Mouse (Mus musculus) lung, postnatal 0 days (tissue): ENCODE data around the gene St6galnac4. TPM values are rescaled to one million over a fixed set of nuclear protein-coding genes. Genes with fewer than 3 reads are reported as not detected.
A peak's percentile ranks its signal among the peaks of the same experiment; 100 is the strongest.

Source experiments
- ATAC-seq: fragments of 200-750 bp; cut with Nextera tagmentation; 2 replicates; pipeline ENCODE4 v1.8.0; 2017; ENCODE audit warnings: moderate library complexity
- DNase-seq: peaks from one replicate; pipeline ENCODE4 v3.0.0-alpha.2; 2016; ENCODE audit warnings: low spot score
- H3K27ac ChIP-seq: fragments of 300-500 bp; sonication (generic); 2 replicates; pipeline ENCODE4 v1.5.1; 2014; ENCODE audit warnings: antibody characterized with exemption, mild to moderate bottlenecking, low read length, mixed read lengths
- H3K27me3 ChIP-seq: fragments of 300-500 bp; sonication (generic); replicated peaks from 2 replicates; pipeline ENCODE4 v1.6.1; 2014; ENCODE audit warnings: low read length, mixed read lengths; ENCODE audit not compliant: insufficient read depth
- H3K36me3 ChIP-seq: fragments of 300-500 bp; sonication (generic); 2 replicates; pipeline ENCODE4 v1.6.1; 2014; ENCODE audit warnings: low read length, mixed read lengths; ENCODE audit not compliant: insufficient read depth
- H3K4me1 ChIP-seq: fragments of 300-500 bp; sonication (generic); 2 replicates; pipeline ENCODE4 v1.6.1; 2014; ENCODE audit warnings: antibody characterized with exemption, low read depth, low read length, mixed read lengths; ENCODE audit not compliant: insufficient read depth
- H3K4me2 ChIP-seq: fragments of 300-500 bp; sonication (generic); replicated peaks from 2 replicates; pipeline ENCODE4 v1.6.1; 2014; ENCODE audit warnings: low read depth, mild to moderate bottlenecking, low read length, moderate library complexity, mixed read lengths
- H3K4me3 ChIP-seq: fragments of 300-500 bp; sonication (generic); 2 replicates; pipeline ENCODE4 v1.5.1; 2014; ENCODE audit warnings: low read depth, low read length
- H3K9ac ChIP-seq: fragments of 300-500 bp; sonication (generic); replicated peaks from 2 replicates; pipeline ENCODE4 v1.6.1; 2014; ENCODE audit warnings: low read depth, mild to moderate bottlenecking
- H3K9me3 ChIP-seq: fragments of 300-500 bp; sonication (generic); 2 replicates; pipeline ENCODE4 v1.6.1; 2016; ENCODE audit warnings: low read length, mixed read lengths
- CTCF ChIP-seq: IDR thresholded peaks from 2 replicates; pipeline ENCODE4 v1.5.1; 2016; ENCODE audit warnings: antibody characterized with exemption, mild to moderate bottlenecking
- EP300 ChIP-seq: IDR thresholded peaks from 2 replicates; pipeline ENCODE4 v1.6.1; 2016; ENCODE audit warnings: antibody characterized with exemption, mild to moderate bottlenecking, control low read depth
- WGBS: fragments of 180-500 bp; shearing (Covaris S2); extraction: QIAGEN DNeasy Blood & Tissue Kit; methylation state at CpG from one replicate; pipeline ENCODE4 v1.1.7; 2014; 5-methylcytosine and 5-hydroxymethylcytosine counted together
- polyA plus RNA-seq: library from polyadenylated mRNA; unstranded; fragments of >200 nt; fragmentation: Nextera tagmentation; extraction: Ambion mirVana; gene quantifications from 2 replicates; pipeline ENCODE4 v1.2.1, GENCODE M21; 2015

The St6galnac4 gene
- polyA plus RNA-seq, 1 experiment from 2014 or later = 38.9 TPM

DNA sequence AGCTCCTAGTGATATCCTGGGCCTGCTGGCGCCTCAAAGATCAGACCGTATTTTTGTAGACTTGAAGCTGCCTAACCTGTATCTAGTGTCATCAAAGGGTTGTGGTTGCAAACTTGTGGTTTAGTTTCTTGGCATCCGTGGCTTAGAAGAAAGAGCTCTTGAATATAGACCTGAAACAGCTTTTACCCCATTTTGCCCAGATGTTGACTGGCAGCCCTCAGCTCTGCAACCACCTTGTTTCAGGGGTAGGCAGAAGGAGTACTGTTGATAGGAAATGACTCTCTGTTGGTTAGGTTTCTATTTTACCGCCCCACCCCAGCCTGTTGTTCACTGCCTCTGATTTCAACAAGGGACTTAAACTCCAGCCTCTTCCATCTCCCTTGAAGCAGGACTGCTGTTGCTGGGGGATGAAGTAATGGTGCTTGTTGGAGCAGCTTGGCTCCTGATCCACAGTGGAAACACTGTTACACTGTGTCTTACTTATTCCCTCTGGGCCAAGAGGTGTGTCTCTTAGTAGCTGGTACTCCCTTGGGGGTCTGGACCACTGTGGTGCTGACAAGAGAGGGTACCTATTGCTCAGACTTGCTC, 44.8 kb upstream of the St6galnac4 start:
- H3K9me3 ChIP-seq = no peaks in the 10 kb centered on the region
- no peak overlapping the region for H3K27ac ChIP-seq
- no peak for DNase-seq
- peaks cover 28% of the 10 kb centered on the region for H3K4me1 ChIP-seq
- WGBS = 63% methylated on average over 4 of the region's 4 CpGs
- no peak for ATAC-seq
- no peak overlapping the region for H3K4me3 ChIP-seq
- no peak overlapping the region for H3K4me2 ChIP-seq
- H3K9ac ChIP-seq = no peak overlapping the region
- no peak for TF ChIP-seq CTCF
- no peak for TF ChIP-seq EP300
- no peaks in the 10 kb centered on the region for H3K27me3 ChIP-seq
- no peaks in the 10 kb centered on the region for H3K36me3 ChIP-seq

DNA sequence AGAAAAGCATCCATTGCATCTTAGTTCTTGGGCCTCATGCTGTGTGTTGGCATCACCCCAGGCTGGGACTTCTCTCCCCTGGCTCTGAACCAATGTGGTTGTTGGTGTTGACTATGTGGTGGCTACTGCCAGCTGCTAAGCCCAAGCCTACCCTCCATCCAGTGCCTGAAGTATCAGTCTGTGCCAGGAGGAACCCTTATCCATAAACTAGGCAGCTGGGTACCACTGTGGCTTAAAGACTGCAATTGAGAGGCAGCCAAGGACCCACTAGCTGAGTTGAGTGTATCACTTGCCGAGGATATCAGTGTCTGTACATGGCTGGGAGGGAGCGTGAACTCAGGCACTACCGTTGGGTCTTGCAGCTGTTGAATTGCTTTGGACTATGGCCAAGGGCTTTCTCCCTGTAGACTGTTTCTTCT, 43.9 kb upstream of the St6galnac4 start:
- H3K4me1 ChIP-seq = peaks cover 24% of the 10 kb centered on the region
- no peaks in the 10 kb centered on the region for H3K27me3 ChIP-seq
- H3K36me3 ChIP-seq = no peaks in the 10 kb centered on the region
- no peak for TF ChIP-seq CTCF
- no peak for TF ChIP-seq EP300
- no peak overlapping the region for H3K9ac ChIP-seq
- peak overlapping the region; percentile 20; the same call in 1 of the 2 replicates for H3K27ac ChIP-seq
- H3K4me3 ChIP-seq = no peak overlapping the region
- 43% methylated on average over 3 of the region's 3 CpGs for WGBS
- DNase-seq (peak; percentile 14), ATAC-seq (no peak)
- no peaks in the 10 kb centered on the region for H3K9me3 ChIP-seq
- H3K4me2 ChIP-seq = no peak overlapping the region

DNA sequence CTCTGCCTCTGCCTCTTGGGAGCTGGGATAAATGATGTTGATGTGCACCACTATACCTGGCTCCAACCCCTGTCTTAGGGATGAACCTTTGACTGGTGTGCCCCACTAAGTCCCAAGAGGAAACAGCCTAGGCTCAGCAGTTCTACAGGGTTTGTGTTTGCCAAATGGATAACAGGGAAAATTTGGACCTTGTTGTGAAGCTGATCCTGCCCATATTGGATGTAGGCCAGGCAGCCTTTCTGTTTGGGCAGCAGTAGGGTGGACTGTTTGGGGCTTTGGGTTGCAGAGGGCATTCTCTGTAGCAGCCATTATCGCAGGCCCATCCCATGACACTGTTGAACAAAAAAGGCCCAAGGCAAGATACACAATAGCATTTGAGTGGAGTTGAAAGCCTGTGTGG, 39.9 kb upstream of the St6galnac4 start:
- no peak for DNase-seq
- Histone ChIP-seq H3K9me3 (no peaks in the 10 kb centered on the region), H3K4me3 (no peak overlapping the region), H3K36me3 (no peaks in the 10 kb centered on the region), H3K4me2 (no peak overlapping the region), H3K4me1 (peaks cover 12% of the 10 kb centered on the region), H3K27ac (no peak overlapping the region), H3K27me3 (no peaks in the 10 kb centered on the region), H3K9ac (no peak overlapping the region)
- ATAC-seq = no peak
- no peak for TF ChIP-seq CTCF
- no peak for TF ChIP-seq EP300
- WGBS = 91% methylated on average over 1 of the region's 1 CpGs

DNA sequence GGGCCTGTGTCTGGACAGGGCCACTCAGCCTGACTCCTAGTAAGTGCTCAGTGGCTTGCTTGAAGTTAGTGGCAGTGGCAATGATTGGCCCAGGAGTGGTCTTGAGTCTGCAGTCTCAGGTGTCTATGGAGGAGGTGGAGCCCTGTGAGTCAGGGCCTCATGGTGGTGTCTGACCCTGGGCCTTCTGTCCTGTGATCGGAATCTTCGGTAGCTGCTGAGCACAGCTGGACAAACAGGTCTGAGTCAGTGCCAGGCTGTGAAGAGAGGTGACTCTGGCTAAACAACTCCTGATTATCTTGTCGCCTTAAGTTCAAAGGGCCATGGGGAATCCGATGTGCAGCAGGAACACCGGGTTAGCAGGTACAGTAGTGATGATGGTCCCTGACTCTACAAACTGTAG, 39.5 kb upstream of the St6galnac4 start:
- Histone ChIP-seq H3K27me3 (no peaks in the 10 kb centered on the region), H3K9me3 (no peaks in the 10 kb centered on the region), H3K27ac (no peak overlapping the region), H3K4me2 (no peak overlapping the region), H3K4me1 (peaks cover 12% of the 10 kb centered on the region), H3K36me3 (no peaks in the 10 kb centered on the region), H3K9ac (no peak overlapping the region), H3K4me3 (no peak overlapping the region)
- WGBS = 62% methylated on average over 5 of the region's 5 CpGs
- no peak for ATAC-seq
- DNase-seq = no peak
- TF ChIP-seq EP300 (no peak), CTCF (no peak)

DNA sequence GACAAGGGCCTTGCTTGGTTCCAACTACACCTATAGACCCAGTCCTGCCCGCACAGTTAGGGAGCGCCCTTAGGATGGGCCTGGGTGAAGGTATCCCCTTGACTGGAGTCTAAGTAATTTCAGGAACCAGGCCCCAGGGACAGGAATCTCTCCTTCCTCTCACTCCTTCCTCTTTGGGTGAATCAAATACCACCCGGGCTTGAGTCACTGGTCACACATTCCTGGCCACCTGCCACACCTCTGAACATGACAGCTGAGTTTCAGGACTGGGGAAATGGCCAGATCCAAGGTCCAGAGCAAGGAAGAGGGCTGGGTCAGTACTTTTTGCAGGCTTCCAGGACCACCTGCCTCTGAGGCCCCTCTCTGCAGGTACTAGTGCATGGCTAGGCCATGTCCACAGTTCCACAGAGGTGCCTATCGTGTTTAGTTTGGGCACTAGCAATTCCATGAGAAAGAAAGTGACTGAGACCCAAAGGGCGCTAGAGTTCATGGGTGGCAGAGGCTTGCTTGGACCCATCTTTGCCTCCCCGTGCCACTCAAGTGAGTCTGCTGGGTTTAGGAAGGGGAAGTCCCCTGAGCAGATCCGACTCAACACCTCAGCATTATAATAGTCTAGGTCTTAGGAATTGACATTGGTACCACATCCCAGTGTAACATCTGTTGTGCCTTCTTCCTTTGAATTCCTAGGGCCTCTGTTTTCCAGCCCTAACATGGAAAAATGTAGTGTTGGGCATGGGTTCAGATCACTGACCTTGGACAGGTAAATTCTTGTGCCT, 38.7 kb upstream of the St6galnac4 start:
- Histone ChIP-seq H3K4me2 (no peak overlapping the region), H3K9ac (no peak overlapping the region), H3K36me3 (no peaks in the 10 kb centered on the region), H3K27ac (no peak overlapping the region; the same call in 1 of the 2 replicates), H3K4me3 (no peak overlapping the region), H3K9me3 (no peaks in the 10 kb centered on the region), H3K27me3 (no peaks in the 10 kb centered on the region), H3K4me1 (peaks cover 7% of the 10 kb centered on the region)
- WGBS = 79% methylated on average over 7 of the region's 7 CpGs
- DNase-seq (peak; percentile 66), ATAC-seq (no peak; the same call in 1 of the 2 replicates)
- TF ChIP-seq EP300 (no peak), CTCF (no peak)

DNA sequence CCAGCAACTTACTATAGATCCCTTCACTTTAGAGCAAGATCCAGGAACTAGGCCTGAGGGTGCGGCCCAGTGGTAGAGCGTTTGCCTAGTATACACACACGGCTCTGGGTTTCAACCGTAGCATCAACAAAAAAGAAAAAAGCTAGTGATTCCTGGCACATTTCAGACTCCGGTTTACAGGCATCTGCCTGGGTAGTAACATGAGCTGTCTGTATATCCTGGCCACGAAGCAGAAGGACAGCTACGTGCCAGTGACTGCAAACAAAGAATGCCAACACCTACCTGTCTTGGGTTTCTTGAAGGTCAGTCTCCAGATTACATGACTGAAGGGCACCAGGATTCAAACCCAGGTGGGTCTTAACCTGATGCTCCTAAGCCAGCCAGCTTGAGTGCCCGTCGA, 37.7 kb upstream of the St6galnac4 start:
- H3K4me2 ChIP-seq = no peak overlapping the region
- peaks cover 6% of the 10 kb centered on the region; the same call in 1 of the 2 replicates for H3K4me1 ChIP-seq
- H3K36me3 ChIP-seq = no peaks in the 10 kb centered on the region
- no peak for TF ChIP-seq CTCF
- TF ChIP-seq EP300 = no peak
- DNase-seq (no peak), ATAC-seq (no peak)
- H3K27me3 ChIP-seq = no peaks in the 10 kb centered on the region
- no peak overlapping the region for H3K9ac ChIP-seq
- WGBS = 70% methylated on average over 9 of the region's 9 CpGs
- no peaks in the 10 kb centered on the region for H3K9me3 ChIP-seq
- no peak overlapping the region for H3K27ac ChIP-seq
- no peak overlapping the region for H3K4me3 ChIP-seq
